Mouse (Mus musculus): Measurements from ENCODE around the gene Nat8f5. TPM values are rescaled to one million over a fixed set of nuclear protein-coding genes. Genes with fewer than 3 reads are reported as not detected.
"Not testable (repeated sequence)": the region's sequence is repeated elsewhere in the genome, so short reads cannot be mapped to it uniquely, and the experiment has no call there.

Gene Nat8f5
- 0.21 TPM in 1 of 2 replicates, not detected in the other for polyA plus RNA-seq (2014; fragmentation: Nextera tagmentation; extraction: Ambion mirVana)

DNA sequence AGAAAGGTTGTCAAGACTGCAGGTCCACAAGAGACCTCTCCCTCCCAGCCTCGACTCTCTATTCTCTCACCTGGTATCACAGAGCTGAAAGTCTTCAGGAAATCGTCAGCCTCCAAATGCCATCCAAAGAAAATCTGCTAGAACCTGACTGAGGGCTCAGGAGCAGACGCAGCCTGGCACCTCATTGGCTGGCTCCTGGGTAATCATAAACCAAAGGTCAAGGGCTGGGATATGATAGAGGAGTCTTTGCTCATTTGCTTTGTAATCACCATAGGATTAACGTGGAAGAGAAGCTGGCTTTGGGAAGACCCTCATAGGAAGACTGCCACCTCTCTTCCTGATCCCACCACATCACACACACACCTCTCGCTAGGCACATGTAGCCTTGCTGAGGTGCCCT lies at the start of gene Nat8f5, which contains the start of gene Nat8f6:
TSS of gene Nat8f5 (minus strand) at position 136 of the 400 bp plus-strand sequence.
TSS of gene Nat8f6 (minus strand) at position 118 of the 400 bp plus-strand sequence.
- Histone ChIP-seq H3K9ac (ENCODE audit: low read depth, low read length) (no peak within 1 kb of the TSS), H3K4me1 (ENCODE audit: control insufficient read depth, insufficient read depth, low read length) (no peaks in the 10 kb centered on the region), H3K4me3 (ENCODE audit: low read depth, low read length) (no peak within 1 kb of the TSS), H3K27ac (replicated peaks; ENCODE audit: low read depth, low read length) (no peak within 1 kb of the TSS), H3K9me3 (ENCODE audit: control insufficient read depth, low read length) (no peaks in the 10 kb centered on the region), H3K4me2 (ENCODE audit: low read depth, low read length) (no peak within 1 kb of the TSS), H3K27me3 (replicated peaks; ENCODE audit: control insufficient read depth, insufficient read depth, low read length) (no peaks in the 10 kb centered on the region), H3K36me3 (ENCODE audit: control insufficient read depth, insufficient read depth, low read length) (no peaks in the 10 kb centered on the region)
- ATAC-seq (ENCODE audit: low read depth) (no peak), DNase-seq (ENCODE audit: low spot score) (no peak)
- 94% methylated on average over 5 of the region's 5 CpGs for WGBS

DNA sequence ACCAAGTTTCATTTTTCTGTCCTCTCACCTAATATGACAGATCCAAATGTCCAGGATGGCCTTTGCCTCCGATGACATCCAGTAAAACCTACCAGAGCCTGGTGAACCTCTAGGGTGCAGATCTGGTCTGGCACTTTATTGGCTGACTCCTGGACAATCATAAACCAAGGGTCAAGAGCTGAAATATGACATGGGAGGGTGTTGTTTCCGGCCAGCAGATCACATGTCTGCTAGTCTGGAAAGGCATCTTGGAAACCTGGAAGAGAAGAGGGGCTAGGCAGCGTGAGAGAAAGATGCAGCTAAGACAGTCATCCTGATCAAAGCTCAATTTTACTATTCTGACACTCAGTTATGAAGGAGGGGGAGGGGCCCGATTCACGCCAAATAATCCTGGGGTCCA lies 48.2 kb upstream of the Nat8f5 start, which contains the start of gene Nat8f2:
TSS of gene Nat8f2 (minus strand) at position 153 of the 400 bp plus-strand sequence.
- ATAC-seq (ENCODE audit: low read depth); H3K4me1 ChIP-seq (ENCODE audit: control insufficient read depth, insufficient read depth, low read length); H3K9ac ChIP-seq (ENCODE audit: low read depth, low read length); DNase-seq (ENCODE audit: low spot score); H3K9me3 ChIP-seq (ENCODE audit: control insufficient read depth, low read length); H3K27me3 ChIP-seq (replicated peaks; ENCODE audit: control insufficient read depth, insufficient read depth, low read length); H3K27ac ChIP-seq (replicated peaks; ENCODE audit: low read depth, low read length); H3K4me2 ChIP-seq (ENCODE audit: low read depth, low read length); H3K4me3 ChIP-seq (ENCODE audit: low read depth, low read length); H3K36me3 ChIP-seq (ENCODE audit: control insufficient read depth, insufficient read depth, low read length): not testable (repeated sequence)
- 81% methylated on average over 5 of the region's 5 CpGs for WGBS

GRCm38 (mm10) chr6:85867726-85868690 lies 47.2 kb upstream of the Nat8f5 start:
- Histone ChIP-seq H3K4me2 (ENCODE audit: low read depth, low read length) (no peak overlapping the region), H3K36me3 (ENCODE audit: control insufficient read depth, insufficient read depth, low read length) (no peaks in the 10 kb centered on the region), H3K27ac (replicated peaks; ENCODE audit: low read depth, low read length) (no peak overlapping the region), H3K4me1 (ENCODE audit: control insufficient read depth, insufficient read depth, low read length) (no peaks in the 10 kb centered on the region), H3K4me3 (ENCODE audit: low read depth, low read length) (no peak overlapping the region), H3K9me3 (ENCODE audit: control insufficient read depth, low read length) (no peaks in the 10 kb centered on the region), H3K9ac (ENCODE audit: low read depth, low read length) (no peak overlapping the region), H3K27me3 (replicated peaks; ENCODE audit: control insufficient read depth, insufficient read depth, low read length) (no peaks in the 10 kb centered on the region)
- no peak for DNase-seq (ENCODE audit: low spot score)
- WGBS: 66% methylated on average over 8 of the region's 8 CpGs
- no peak for ATAC-seq (ENCODE audit: low read depth)

DNA sequence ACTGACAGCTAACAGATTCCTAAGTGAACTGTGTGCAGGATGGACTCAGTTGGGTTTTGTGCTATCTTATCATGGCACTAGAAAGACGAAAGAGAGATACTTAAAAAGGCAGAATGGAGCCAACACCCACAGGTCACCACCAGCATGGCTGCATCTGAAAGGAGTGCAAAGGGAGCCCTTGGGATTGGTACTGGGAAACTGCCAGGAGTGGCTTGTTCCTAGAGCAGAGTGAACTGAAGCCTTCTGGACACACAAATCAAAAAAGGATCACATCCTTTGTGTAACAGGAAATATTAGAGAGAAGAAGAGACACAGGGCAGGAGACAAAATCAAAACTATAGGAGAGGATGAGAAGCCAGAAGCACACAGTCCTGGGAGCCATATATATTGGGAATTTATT lies 46.2 kb upstream of the Nat8f5 start:
- 67% methylated on average over 1 of the region's 1 CpGs for WGBS
- H3K9ac ChIP-seq (ENCODE audit: low read depth, low read length); H3K27me3 ChIP-seq (replicated peaks; ENCODE audit: control insufficient read depth, insufficient read depth, low read length); H3K36me3 ChIP-seq (ENCODE audit: control insufficient read depth, insufficient read depth, low read length); H3K4me3 ChIP-seq (ENCODE audit: low read depth, low read length); H3K9me3 ChIP-seq (ENCODE audit: control insufficient read depth, low read length); ATAC-seq (ENCODE audit: low read depth); H3K4me1 ChIP-seq (ENCODE audit: control insufficient read depth, insufficient read depth, low read length); H3K4me2 ChIP-seq (ENCODE audit: low read depth, low read length); H3K27ac ChIP-seq (replicated peaks; ENCODE audit: low read depth, low read length); DNase-seq (ENCODE audit: low spot score): not testable (repeated sequence)

DNA sequence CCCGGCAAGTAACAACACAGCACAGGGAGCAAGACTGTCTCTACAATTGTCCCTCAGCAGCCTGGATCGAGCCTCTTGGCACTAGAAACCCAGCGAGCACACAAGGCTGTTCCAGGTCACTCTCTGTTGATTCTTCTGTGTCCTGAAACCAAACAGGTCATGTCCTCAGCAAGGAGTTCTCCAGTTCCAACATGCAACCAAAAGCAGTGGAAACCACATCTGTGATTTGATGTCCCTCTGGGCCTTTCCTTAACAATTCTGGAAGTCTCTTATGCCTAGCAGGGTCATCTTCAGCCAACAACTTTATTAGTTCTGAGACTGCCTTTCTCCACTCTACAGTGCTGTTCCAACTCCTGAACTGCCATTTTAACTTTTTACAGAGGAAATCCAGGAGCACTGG lies 45.4 kb upstream of the Nat8f5 start:
- 84% methylated on average over 3 of the region's 3 CpGs for WGBS
- H3K9me3 ChIP-seq (ENCODE audit: control insufficient read depth, low read length); ATAC-seq (ENCODE audit: low read depth); H3K4me1 ChIP-seq (ENCODE audit: control insufficient read depth, insufficient read depth, low read length); DNase-seq (ENCODE audit: low spot score); H3K36me3 ChIP-seq (ENCODE audit: control insufficient read depth, insufficient read depth, low read length); H3K4me3 ChIP-seq (ENCODE audit: low read depth, low read length); H3K27me3 ChIP-seq (replicated peaks; ENCODE audit: control insufficient read depth, insufficient read depth, low read length); H3K9ac ChIP-seq (ENCODE audit: low read depth, low read length); H3K27ac ChIP-seq (replicated peaks; ENCODE audit: low read depth, low read length); H3K4me2 ChIP-seq (ENCODE audit: low read depth, low read length): not testable (repeated sequence)

DNA sequence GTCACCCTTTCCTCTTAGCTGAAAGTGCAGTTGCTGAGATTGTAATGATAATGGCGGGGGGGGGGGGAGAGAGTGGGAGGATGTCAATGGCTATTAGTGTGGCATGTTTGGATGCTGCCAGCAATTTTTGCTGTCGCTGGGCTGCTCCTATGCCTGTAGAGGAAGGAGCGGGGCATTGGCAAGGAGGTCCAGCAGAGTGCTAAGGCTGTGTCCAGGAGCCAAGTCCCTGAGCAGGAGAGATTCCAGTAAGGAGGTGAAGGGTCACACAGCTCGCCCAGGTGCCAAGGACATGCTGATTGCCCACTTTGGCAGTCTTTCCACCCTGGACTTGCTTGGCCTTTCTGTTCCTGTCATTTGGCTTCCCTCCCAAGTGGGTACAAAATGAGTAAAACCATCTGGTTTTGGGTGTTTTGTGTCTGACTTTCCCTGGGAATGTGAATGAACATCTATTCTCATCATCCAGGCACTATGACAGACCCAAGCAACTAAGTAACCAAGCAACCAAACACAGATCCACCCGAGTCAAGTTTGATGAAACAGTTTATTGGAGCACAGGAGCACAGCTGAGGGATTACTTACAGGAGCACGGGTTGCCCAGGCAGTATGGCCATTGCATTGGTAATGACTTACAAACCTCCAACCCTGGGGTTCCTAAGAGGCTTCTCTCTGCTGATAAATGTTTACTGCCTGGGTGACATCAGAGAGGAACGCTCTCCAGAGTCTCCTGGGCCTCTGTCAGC lies 44.3 kb upstream of the Nat8f5 start:
- H3K36me3 ChIP-seq (ENCODE audit: control insufficient read depth, insufficient read depth, low read length); H3K27me3 ChIP-seq (replicated peaks; ENCODE audit: control insufficient read depth, insufficient read depth, low read length); H3K4me3 ChIP-seq (ENCODE audit: low read depth, low read length); ATAC-seq (ENCODE audit: low read depth); H3K9me3 ChIP-seq (ENCODE audit: control insufficient read depth, low read length); H3K4me1 ChIP-seq (ENCODE audit: control insufficient read depth, insufficient read depth, low read length); H3K27ac ChIP-seq (replicated peaks; ENCODE audit: low read depth, low read length); H3K9ac ChIP-seq (ENCODE audit: low read depth, low read length); H3K4me2 ChIP-seq (ENCODE audit: low read depth, low read length); DNase-seq (ENCODE audit: low spot score): not testable (repeated sequence)
- WGBS: 78% methylated on average over 6 of the region's 7 CpGs

DNA sequence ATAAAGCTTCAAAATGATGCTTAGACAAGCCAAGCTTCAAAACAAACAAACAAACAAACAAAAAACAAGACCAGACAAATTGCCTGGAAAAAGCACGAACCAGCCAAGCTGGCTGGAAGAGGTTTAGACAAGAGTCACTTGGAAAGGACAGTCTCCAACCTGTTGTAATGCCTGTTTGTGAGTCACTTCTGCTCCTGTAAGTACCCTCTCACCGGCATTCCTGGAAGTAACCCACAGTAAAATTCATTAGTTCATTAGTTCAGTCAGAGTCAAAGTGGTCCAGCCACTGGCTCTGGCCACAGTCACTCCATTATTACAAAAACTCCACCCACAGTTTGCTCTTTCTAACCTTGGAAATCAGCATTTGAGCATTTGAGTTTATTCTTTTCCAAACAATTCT lies 43.1 kb upstream of the Nat8f5 start:
- H3K9me3 ChIP-seq (ENCODE audit: control insufficient read depth, low read length): no peaks in the 10 kb centered on the region
- H3K4me1 ChIP-seq (ENCODE audit: control insufficient read depth, insufficient read depth, low read length): no peaks in the 10 kb centered on the region
- H3K9ac ChIP-seq (ENCODE audit: low read depth, low read length): no peak overlapping the region
- no peaks in the 10 kb centered on the region for H3K36me3 ChIP-seq (ENCODE audit: control insufficient read depth, insufficient read depth, low read length)
- H3K4me2 ChIP-seq (ENCODE audit: low read depth, low read length): no peak overlapping the region
- no peaks in the 10 kb centered on the region for H3K27me3 ChIP-seq (replicated peaks; ENCODE audit: control insufficient read depth, insufficient read depth, low read length)
- H3K27ac ChIP-seq (replicated peaks; ENCODE audit: low read depth, low read length): no peak overlapping the region
- DNase-seq (ENCODE audit: low spot score) (no peak), ATAC-seq (ENCODE audit: low read depth) (no peak)
- no peak overlapping the region for H3K4me3 ChIP-seq (ENCODE audit: low read depth, low read length)
- WGBS: 92% methylated on average over 2 of the region's 2 CpGs

- Histone ChIP-seq H3K27ac (replicated peaks; ENCODE audit: low read depth, low read length) (no peak overlapping the region), H3K4me3 (ENCODE audit: low read depth, low read length) (no peak overlapping the region), H3K4me1 (ENCODE audit: control insufficient read depth, insufficient read depth, low read length) (no peaks in the 10 kb centered on the region), H3K4me2 (ENCODE audit: low read depth, low read length) (no peak overlapping the region), H3K9me3 (ENCODE audit: control insufficient read depth, low read length) (no peaks in the 10 kb centered on the region), H3K36me3 (ENCODE audit: control insufficient read depth, insufficient read depth, low read length) (no peaks in the 10 kb centered on the region), H3K27me3 (replicated peaks; ENCODE audit: control insufficient read depth, insufficient read depth, low read length) (no peaks in the 10 kb centered on the region), H3K9ac (ENCODE audit: low read depth, low read length) (no peak overlapping the region)
- DNase-seq (ENCODE audit: low spot score): no peak
- ATAC-seq (ENCODE audit: low read depth): no peak
- WGBS: 77% methylated on average over 2 of the region's 2 CpGs
Measured at GRCm38 (mm10) chr6:85863136-85863535, 42.4 kb upstream of the Nat8f5 start.
